Mouse (Mus musculus) hindbrain, embryonic 11.5 days (tissue): ENCODE measurements around the gene Syt2. TPM values are rescaled to one million over a fixed set of nuclear protein-coding genes. Genes with fewer than 3 reads are reported as not detected.

Experiments
- ATAC-seq: fragments of 200-750 bp; cut with Nextera tagmentation; 2 replicates; pipeline ENCODE4 v1.8.0; 2017; ENCODE audit warnings: mild to moderate bottlenecking, moderate TSS enrichment, moderate library complexity; ENCODE audit not compliant: low FRiP score
- DNase-seq: peaks from one replicate; pipeline ENCODE4 v3.0.0-alpha.2; 2015; ENCODE audit warnings: low spot score
- H3K27ac ChIP-seq: fragments of 300-500 bp; sonication (generic); 2 replicates; pipeline ENCODE4 v1.5.1; 2014; ENCODE audit warnings: mild to moderate bottlenecking, low read depth, low read length
- H3K27me3 ChIP-seq: fragments of 300-500 bp; sonication (generic); 2 replicates; pipeline ENCODE4 v1.6.1; 2014; ENCODE audit warnings: mild to moderate bottlenecking, low read length, moderate library complexity, mixed read lengths; ENCODE audit not compliant: control insufficient read depth, insufficient read depth
- H3K36me3 ChIP-seq: fragments of 300-500 bp; sonication (generic); 2 replicates; pipeline ENCODE4 v1.6.1; 2014; ENCODE audit warnings: mild to moderate bottlenecking, low read length, moderate library complexity, mixed read lengths; ENCODE audit not compliant: control insufficient read depth, insufficient read depth
- H3K4me1 ChIP-seq: fragments of 300-500 bp; sonication (generic); replicated peaks from 2 replicates; pipeline ENCODE4 v1.6.1; 2014; ENCODE audit warnings: low read length, mixed read lengths; ENCODE audit not compliant: control insufficient read depth, insufficient read depth
- H3K4me2 ChIP-seq: fragments of 300-500 bp; sonication (generic); replicated peaks from 2 replicates; pipeline ENCODE4 v1.6.1; 2014; ENCODE audit warnings: mild to moderate bottlenecking, low read depth, low read length
- H3K4me3 ChIP-seq: fragments of 300-500 bp; sonication (generic); 2 replicates; pipeline ENCODE4 v1.5.1; 2014; ENCODE audit warnings: low read depth, low read length
- H3K9ac ChIP-seq: fragments of 300-500 bp; sonication (generic); 2 replicates; pipeline ENCODE4 v1.6.1; 2014; ENCODE audit warnings: low read depth, low read length
- H3K9me3 ChIP-seq: fragments of 300-500 bp; sonication (generic); 2 replicates; pipeline ENCODE4 v1.6.1; 2016; ENCODE audit warnings: low read length; ENCODE audit not compliant: control insufficient read depth
- WGBS: fragments of 180-500 bp; shearing (Covaris S2); extraction: QIAGEN DNeasy Blood & Tissue Kit; methylation state at CpG from one replicate; pipeline ENCODE4 v1.1.7; 2014; 5-methylcytosine and 5-hydroxymethylcytosine counted together
- polyA plus RNA-seq: library from polyadenylated mRNA; unstranded; fragments of >200 nt; fragmentation: Nextera tagmentation; extraction: Ambion mirVana; gene quantifications from 2 replicates; pipeline ENCODE4 v1.2.1, GENCODE M21; 2014

Gene Syt2
- polyA plus RNA-seq, 1 experiment from 2014 or later: 4.1 TPM

DNA sequence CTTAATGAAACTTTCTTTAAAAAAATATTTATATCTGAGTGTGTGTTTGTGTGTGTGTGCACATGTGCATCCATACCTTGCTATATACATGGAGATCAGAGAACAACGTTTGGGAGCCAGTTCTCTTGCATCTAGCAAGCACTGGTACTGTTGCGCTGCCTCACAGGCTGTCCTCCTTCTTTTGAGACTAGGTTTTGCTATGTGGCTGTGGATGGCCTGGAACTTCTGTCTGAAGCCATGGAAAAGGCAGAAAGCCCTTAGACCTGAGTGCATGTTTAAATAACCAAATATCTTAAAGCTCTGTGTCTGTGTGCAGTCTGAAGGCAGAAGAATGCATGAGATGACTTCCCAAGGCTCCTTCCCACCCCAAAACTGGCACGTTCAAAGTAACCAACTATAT lies 126.3 kb downstream of the Syt2 start:
- H3K36me3 ChIP-seq: no peaks in the 10 kb centered on the region
- DNase-seq: no peak
- H3K4me3 ChIP-seq: no peak overlapping the region
- 82% methylated on average over 3 of the region's 3 CpGs for WGBS
- ATAC-seq: no peak
- no peak overlapping the region for H3K9ac ChIP-seq
- H3K27me3 ChIP-seq: no peaks in the 10 kb centered on the region
- H3K9me3 ChIP-seq: no peaks in the 10 kb centered on the region
- H3K27ac ChIP-seq: no peak overlapping the region
- no peak overlapping the region for H3K4me2 ChIP-seq
- no peaks in the 10 kb centered on the region; the same call in 1 of the 2 replicates for H3K4me1 ChIP-seq

DNA sequence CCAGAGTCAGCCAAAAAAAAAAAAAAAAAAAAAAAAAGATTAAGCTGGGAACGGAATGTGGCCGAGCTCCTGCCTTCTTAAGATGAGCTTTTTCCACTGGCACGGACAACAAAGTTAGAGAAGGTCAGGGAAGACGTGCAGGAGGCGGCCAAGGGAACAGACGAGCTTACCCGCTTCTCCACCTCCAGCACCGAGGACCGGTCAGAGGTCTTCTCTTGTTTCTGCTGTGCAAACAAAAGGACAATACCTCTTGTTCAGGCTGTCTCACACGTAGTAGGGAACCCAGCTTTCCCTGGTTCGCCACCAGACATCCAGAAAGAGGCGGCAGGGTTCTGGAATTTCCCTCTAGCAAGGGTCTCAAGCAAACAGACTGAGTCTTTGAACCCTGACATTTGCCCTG lies 126.8 kb downstream of the Syt2 start:
- DNase-seq (no peak), ATAC-seq (no peak)
- no peaks in the 10 kb centered on the region for H3K36me3 ChIP-seq
- H3K9me3 ChIP-seq: no peaks in the 10 kb centered on the region
- no peak overlapping the region for H3K27ac ChIP-seq
- WGBS: 49% methylated on average over 12 of the region's 12 CpGs
- no peaks in the 10 kb centered on the region for H3K27me3 ChIP-seq
- H3K4me1 ChIP-seq: no peaks in the 10 kb centered on the region; the same call in 1 of the 2 replicates
- H3K9ac ChIP-seq: no peak overlapping the region
- no peak overlapping the region for H3K4me2 ChIP-seq
- no peak overlapping the region for H3K4me3 ChIP-seq

DNA sequence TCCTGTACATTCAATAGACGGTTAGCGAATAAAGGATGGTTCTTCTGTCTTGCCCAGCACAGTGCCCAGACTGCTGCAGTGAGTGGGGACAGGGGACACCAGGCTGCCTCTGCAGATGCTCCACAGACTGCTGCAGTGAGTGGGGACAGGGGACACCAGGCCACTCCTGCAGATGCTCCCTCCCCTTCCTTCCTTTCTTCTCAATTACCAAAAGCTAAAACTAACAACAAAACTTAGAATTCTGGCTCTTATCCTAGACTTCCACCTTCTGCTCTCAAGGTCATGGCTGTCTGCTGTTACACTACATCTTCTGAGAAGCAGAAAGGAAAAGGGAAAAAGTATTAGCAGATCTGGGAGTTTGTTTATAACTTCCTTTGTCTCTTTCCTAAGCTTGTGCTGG lies 127.8 kb downstream of the Syt2 start:
- Histone ChIP-seq H3K9me3 (no peaks in the 10 kb centered on the region), H3K27me3 (no peaks in the 10 kb centered on the region), H3K4me3 (no peak overlapping the region), H3K4me1 (no peaks in the 10 kb centered on the region; the same call in 1 of the 2 replicates), H3K4me2 (no peak overlapping the region), H3K9ac (no peak overlapping the region), H3K27ac (no peak overlapping the region), H3K36me3 (no peaks in the 10 kb centered on the region)
- no peak for DNase-seq
- no peak for ATAC-seq
- 52% methylated on average over 2 of the region's 2 CpGs for WGBS

DNA sequence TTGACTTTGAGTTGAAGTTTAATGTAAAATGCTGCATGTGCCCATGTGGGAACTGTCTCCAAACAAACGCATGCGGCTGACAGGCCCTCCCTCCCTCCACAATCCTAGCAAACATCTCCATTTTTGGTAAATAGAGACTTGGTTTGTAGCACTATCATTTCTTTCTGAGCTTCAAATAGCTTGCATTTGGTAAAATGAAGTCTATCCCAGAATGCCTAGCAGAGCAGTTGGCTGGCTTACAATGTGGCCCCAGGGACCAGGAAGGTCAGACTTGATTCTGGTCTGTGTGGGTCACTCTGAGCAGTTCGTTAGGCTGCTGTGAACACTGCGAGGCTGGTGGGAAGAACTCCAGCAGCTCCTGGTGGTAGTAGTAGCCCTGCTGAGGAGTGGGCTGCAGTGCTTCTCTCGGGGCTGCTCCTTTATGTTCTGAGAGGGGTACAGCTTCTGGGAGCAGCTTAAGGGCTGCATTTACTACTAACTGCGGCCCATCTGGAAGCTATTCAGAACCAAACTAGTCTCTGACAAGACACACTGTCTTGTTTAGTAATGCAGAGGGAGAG lies 128.3 kb downstream of the Syt2 start:
- Histone ChIP-seq H3K4me1 (no peaks in the 10 kb centered on the region; the same call in 1 of the 2 replicates), H3K4me2 (no peak overlapping the region), H3K27me3 (no peaks in the 10 kb centered on the region), H3K36me3 (no peaks in the 10 kb centered on the region), H3K27ac (no peak overlapping the region), H3K9ac (no peak overlapping the region), H3K9me3 (no peaks in the 10 kb centered on the region), H3K4me3 (no peak overlapping the region)
- WGBS: 55% methylated on average over 6 of the region's 6 CpGs
- no peak for DNase-seq
- ATAC-seq: no peak

DNA sequence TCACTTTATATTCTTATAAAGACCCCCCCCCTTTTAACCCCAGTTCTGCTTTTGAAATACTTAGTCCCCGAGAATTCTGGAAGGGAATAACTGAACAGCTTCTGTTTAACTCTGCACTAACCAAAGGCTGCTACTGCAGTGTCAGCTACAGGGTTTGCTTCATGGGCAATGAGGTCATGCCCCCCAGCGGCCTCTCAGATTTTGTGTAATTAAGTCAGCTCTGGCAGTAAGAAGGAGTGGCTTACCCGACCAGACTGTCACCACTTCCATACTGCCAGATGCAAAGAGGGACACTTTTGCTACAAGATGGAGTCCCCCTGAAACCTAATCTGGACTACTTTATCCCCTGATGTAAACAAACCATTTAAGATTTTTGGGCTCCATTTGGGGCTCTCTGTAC lies 129.2 kb downstream of the Syt2 start:
- Histone ChIP-seq H3K4me3 (no peak overlapping the region), H3K27ac (no peak overlapping the region), H3K36me3 (no peaks in the 10 kb centered on the region), H3K9me3 (no peaks in the 10 kb centered on the region), H3K4me2 (no peak overlapping the region), H3K4me1 (no peaks in the 10 kb centered on the region; the same call in 1 of the 2 replicates), H3K9ac (no peak overlapping the region), H3K27me3 (no peaks in the 10 kb centered on the region)
- 43% methylated on average over 3 of the region's 3 CpGs for WGBS
- ATAC-seq (no peak), DNase-seq (no peak)

DNA sequence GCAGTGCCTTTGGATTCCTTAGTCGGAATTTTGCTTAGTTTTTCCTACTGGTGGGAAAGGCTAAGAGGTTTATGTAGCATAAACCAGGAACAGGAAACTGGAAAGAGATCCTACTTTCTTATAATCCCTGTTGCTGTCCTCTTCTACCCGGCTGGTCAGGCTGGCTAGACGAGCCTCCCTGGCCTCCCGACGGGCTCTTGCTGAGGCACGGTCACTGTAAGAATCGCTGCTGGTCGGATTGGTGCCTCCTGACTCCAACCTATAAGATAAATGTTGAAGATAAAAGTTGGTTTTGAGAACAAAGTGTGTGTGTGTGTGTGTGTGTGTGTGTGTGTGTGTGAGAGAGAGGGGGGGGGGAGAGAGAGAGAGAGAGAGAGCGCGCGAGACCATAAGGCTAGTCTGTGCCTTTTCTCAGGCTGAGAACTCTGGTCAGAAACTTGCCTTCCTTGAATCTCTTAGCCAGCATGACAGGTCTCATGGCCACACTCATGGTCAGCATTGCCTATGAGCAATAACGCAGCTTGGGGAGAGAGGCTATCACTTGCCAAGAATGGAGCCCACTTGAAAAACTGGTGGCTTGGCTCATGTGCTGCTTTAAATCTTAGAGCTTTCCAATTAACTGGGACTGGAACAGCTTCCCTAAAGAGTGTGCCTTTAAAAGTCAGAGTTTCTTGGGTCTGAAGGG lies 130.9 kb downstream of the Syt2 start:
- Histone ChIP-seq H3K9ac (no peak overlapping the region), H3K9me3 (no peaks in the 10 kb centered on the region), H3K4me2 (no peak overlapping the region), H3K4me3 (no peak overlapping the region), H3K27ac (no peak overlapping the region), H3K4me1 (no peaks in the 10 kb centered on the region; the same call in 1 of the 2 replicates), H3K27me3 (no peaks in the 10 kb centered on the region), H3K36me3 (no peaks in the 10 kb centered on the region)
- WGBS: 89% methylated on average over 12 of the region's 12 CpGs
- ATAC-seq (no peak), DNase-seq (no peak)

DNA sequence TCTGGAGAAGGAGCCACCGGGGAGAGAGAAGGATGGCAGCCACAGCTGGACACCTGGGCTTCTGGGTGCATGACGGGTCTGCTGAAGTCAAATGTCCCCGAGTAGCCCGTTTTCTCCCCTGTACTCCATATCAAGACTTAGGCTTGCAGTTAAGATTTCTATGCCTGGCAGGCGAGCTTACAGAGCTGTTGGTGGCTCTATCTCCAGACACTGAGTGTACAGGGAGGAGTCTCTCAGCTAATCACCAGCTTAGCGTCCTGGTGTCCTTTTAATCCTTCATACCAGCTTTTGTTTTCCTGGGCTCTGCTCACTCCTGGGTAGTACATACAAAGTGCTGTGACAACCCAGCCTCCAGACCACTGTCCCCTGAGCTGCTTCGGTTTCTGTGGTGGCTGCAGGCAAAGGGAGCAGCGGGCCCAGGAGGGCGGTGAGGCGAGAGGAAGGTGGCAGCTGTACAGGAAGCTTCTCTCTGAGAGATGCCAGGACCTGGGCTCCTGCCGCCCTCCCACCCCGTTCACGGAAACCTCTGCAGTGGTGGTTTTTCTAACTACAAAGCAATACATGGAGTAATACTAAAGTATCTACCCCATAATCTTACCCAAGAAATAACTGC lies 131.6 kb downstream of the Syt2 start:
- Histone ChIP-seq H3K4me2 (no peak overlapping the region), H3K36me3 (no peaks in the 10 kb centered on the region), H3K9me3 (no peaks in the 10 kb centered on the region), H3K9ac (no peak overlapping the region), H3K4me3 (no peak overlapping the region), H3K27ac (no peak overlapping the region), H3K4me1 (no peaks in the 10 kb centered on the region; the same call in 1 of the 2 replicates), H3K27me3 (no peaks in the 10 kb centered on the region)
- no peak for DNase-seq
- WGBS: 75% methylated on average over 13 of the region's 13 CpGs
- ATAC-seq: no peak

DNA sequence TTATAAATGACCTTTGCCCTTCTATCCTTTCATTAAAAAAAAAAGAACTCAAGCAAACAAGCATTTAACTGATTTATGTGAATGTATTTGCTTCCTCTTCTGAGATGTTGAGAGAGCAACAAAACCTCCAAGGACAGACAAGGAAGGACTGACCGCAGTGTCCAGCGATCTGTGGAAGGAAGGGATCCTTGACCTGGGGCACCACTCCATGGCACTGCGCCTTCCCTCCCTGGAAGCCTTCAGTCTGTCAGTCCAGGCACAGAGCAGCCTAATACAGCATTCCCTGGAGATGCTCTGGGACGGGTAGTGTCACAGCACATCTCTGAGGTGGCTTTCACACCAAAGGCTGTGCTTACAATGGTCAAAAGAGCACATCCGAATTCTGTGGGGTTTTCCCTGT lies 136.3 kb downstream of the Syt2 start:
- H3K27me3 ChIP-seq: no peaks in the 10 kb centered on the region
- ATAC-seq (no peak), DNase-seq (no peak)
- no peaks in the 10 kb centered on the region for H3K36me3 ChIP-seq
- no peaks in the 10 kb centered on the region for H3K4me1 ChIP-seq
- no peak overlapping the region for H3K9ac ChIP-seq
- no peak overlapping the region for H3K27ac ChIP-seq
- H3K4me3 ChIP-seq: no peak overlapping the region
- H3K4me2 ChIP-seq: no peak overlapping the region
- 86% methylated on average over 5 of the region's 5 CpGs for WGBS
- H3K9me3 ChIP-seq: no peaks in the 10 kb centered on the region

DNA sequence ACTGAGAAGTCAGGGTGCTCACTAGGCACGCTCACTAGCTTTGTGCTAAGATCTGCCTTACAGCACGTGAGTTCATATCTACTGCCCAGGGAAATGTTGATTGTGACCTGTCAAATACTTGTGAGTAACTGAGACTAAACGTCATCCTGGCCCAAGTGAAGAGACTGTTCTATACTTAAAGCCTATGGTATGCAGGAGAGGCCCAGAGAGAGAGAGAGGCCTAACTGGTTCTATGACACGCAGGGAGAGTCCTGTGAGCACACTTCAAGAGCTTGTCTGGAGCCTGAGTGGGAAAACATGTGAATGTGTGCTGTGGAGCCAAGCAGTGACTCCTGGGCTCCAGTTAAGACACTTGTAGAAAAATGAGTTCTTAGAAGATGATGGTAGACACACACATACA lies 137.5 kb downstream of the Syt2 start:
- Histone ChIP-seq H3K4me1 (no peaks in the 10 kb centered on the region), H3K9me3 (no peaks in the 10 kb centered on the region), H3K4me3 (no peak overlapping the region), H3K27me3 (no peaks in the 10 kb centered on the region), H3K9ac (no peak overlapping the region), H3K4me2 (no peak overlapping the region), H3K27ac (no peak overlapping the region), H3K36me3 (no peaks in the 10 kb centered on the region)
- 79% methylated on average over 4 of the region's 4 CpGs for WGBS
- ATAC-seq: no peak
- no peak for DNase-seq
